Mouse (Mus musculus) right cerebral cortex, postnatal 14 days (tissue): ENCODE results near the gene Aldh3b2.

Source experiments
- DNase-seq: peaks from one replicate; pipeline ENCODE4 v3.0.0; 2022

The Aldh3b2 gene

GRCm38 (mm10) chr19:4015635-4016034, 43.5 kb downstream of the Aldh3b2 start:
- DNase-seq, result no peak

- DNase-seq, result no peak
Measured at GRCm38 (mm10) chr19:4017921-4018587, 45.9 kb downstream of the Aldh3b2 start.

DNA sequence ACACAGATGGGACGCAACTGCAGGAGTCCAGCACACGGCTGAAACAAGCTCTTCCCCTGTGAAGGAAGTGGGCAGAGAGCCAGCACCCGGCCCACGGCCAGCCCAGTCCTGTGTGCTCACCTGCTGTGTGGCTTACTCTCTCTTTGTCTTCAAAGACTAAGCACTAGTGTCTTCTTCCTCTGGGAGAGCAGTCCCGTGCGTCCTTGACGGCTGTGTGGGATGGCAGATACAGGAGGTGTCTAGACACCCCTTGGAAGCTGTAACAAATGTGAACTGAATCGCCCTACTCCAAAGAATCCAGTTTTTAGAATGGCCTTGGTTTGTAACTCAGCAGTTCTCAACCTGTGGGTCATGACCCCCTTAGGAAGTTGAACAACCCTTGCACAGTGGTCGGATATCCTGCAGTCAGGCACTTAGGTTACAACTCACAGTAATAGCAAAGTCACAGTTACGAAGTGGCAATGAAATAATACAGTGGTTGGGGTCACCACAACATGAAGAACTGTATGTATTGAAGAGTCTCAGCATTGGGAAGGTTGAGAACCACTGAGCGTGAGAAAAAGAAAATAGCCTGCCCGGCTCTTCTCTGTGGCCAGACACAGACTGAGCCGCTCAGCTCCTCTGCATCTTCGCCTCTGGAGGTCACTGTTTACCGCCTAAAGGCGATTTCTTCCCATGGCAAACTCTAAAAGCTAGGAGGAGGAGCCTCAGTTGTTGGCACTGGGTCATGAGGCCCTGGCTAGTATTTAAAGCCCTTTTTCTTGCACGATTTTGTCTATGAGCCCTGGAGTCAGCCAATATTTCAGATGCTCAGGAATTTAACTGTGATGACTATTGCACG, 46.8 kb downstream of the Aldh3b2 start:
- DNase-seq, result peak; percentile 63

- DNase-seq, result no peak
Measured at GRCm38 (mm10) chr19:4023185-4023584, 51.1 kb downstream of the Aldh3b2 start.

- no peak for DNase-seq
Measured at GRCm38 (mm10) chr19:4027576-4027975, 55.4 kb downstream of the Aldh3b2 start.
